Mouse (Mus musculus) right cerebral cortex, postnatal 14 days (tissue): ENCODE measurements around the gene Ybey.

Experiments used
- DNase-seq: peaks from one replicate; pipeline ENCODE4 v3.0.0; 2022

Gene Ybey

DNA sequence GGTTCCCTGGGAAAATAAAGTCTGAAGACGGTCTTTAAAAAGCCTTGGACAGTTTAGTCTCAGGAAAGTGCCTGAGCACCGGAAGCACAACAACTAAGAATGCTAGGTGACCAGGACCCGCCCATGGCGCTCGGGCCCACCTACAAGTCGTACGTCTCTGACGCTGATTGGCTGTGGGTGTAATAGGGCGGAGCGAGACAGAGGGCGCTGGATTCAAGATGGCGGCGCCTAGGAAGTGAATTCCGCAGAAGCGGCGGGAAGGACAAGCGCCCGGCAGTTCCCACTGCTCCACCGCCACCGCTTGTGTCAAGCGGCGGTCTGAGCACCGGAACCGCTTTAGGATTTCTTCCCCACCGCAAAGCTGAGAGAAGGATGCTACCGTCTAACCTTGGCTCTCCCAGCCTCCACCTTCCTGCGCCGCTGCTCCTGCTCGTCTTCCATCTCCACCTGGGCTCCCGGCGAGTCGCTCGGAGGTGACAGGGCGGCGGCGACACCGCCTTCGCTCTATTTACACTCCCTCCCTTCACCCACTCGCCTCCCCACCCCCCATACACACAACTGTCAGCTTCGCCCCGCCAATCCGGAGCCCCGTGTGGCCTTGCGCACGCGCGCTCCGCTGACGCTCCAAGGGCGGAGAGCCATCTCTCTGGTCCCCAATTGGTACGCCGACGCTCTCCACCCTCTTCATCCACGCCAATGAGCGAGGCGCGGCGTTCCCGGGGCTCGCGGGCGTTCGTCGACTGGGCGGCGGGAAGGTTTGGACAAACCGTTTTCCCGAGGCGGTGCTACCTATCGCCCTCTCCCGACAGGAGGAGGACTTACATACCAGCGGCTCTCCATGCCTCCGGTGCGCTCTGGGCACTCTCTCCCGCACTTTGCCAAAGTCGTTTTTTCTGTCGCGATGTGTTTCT is 26.5 kb downstream of the Ybey start, which contains the start of gene Pcnt:
Pcnt (minus strand) TSS at position 609 of the 911 bp plus-strand sequence.
- DNase-seq: peak; percentile 97

DNA sequence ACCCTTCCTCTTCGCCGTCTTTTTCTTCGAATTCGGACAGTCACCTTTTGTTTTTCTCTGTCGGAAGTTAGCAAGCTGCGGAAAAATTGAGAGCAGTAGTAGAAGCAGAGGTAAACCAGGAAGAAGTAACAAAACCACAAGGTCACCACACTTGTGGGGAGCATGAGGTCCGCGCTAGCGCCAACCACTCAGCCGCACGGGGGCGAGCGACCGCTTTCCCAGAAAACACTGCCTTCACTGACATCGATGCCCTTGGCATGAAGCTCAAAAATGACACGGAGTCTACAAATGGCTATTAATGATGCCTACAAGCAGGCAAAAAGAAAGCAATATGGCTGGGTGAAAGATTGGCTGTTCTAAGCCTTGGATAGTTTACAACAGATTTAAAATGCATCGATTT is 28.6 kb downstream of the Ybey start, which contains the start of gene AC141477.1:
AC141477.1 (minus strand) TSS at position 164 of the 400 bp plus-strand sequence.
- DNase-seq: no peak

DNA sequence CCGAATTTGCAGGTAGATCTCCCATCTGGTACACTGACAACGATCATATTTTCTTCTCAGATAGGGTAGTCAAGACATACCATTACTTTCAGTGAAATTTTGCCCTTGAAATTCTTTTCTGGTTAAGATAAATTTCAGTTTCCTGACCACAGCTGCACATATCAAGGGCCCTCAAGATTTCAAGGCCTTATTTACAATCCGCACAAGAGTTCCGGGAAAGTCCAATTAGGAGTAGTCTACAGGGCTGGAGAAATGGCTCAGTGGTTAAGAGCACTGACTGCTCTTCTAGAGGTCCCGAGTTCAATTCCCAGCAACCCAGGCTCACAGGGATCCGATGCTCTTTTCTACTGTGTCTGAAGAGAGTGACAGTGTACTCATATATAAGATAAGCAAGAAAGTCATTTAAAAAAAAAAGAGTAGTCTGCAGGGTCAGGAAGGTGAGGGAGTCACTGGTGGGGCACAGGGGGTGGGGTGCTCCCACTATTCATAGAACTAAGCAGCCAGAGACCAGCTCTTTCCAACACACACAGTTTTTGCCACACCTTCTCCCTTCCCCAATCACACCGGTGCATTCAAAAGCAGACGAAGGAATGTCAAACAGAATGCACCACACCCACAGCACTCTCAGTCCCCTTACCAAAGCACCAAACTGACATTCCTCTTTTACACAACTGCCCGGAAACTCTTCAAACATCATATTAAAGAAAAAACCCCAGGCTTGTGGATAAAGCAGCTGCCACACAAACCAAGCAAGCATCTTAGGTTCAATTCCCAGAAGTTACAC is 29.6 kb downstream of the Ybey start:
- DNase-seq: no peak

DNA sequence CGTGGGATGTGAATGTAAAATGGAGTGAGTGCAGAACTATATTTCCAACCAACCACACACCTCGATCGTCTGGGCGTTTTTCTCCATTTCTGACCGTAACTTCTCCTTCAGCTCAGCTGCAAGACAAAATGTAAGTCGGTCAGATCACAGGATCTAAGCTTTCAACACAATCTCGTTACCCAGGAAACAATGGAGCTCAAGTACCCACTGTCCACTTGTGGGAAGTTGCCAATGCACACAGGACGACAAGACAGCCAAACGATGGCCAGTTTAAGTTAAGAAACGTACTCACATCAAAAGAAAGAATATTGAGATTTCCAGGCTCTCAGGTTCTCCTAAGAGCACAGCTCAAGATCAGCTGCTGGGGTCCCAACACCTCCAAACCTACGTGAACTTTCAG is 35.0 kb downstream of the Ybey start:
- DNase-seq: no peak

DNA sequence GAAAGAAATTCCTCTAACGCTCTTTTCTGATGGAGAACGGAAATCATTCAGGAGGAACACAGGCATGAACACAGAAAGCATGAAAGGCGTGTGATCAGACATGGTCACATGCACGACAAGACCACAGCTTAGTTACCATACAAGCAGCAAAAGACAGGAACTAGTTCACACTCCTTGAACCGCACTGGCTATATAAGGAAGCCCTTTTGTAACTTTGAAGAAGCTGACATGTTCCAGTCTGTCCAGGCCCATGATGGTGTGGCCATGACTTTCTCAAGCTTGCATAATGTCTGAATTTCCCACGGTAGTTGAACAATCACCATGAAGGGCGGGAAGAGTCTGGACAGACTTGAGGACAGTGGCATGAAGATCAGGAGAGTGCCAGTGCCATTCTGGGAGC is 43.2 kb downstream of the Ybey start:
- DNase-seq: no peak

DNA sequence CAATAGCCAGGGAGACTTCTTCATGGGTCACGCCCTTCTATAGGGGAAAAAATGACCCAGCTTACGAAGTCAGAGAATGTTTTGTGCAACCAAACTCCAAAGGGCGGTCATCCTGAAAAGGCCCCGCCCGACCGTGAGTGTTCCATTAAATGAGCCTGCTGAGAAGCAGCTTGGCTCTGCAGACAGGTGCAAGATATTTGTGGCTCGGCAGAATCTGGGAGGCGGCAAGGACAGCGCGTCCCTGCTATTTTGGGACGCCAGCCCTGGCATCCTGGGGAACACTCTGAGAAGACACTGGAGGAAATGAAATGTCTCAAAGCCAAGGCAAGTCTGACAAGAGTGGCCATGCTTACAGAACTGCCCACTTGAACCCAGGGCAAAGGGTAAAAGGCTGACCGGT is 52.1 kb downstream of the Ybey start:
- peak; percentile 37 for DNase-seq
